Mouse (Mus musculus) right cerebral cortex, adult 2 months (tissue): ENCODE data around the gene Nfix.
A peak's percentile ranks its signal among the peaks of the same experiment; 100 is the strongest.

ENCODE experiments used
- DNase-seq, 2 experiments: peaks; one replicate each; pipeline ENCODE4 v3.0.0; 2021 to 2022; ENCODE audit warnings: low spot score in 2 of 2

Nfix gene

DNA sequence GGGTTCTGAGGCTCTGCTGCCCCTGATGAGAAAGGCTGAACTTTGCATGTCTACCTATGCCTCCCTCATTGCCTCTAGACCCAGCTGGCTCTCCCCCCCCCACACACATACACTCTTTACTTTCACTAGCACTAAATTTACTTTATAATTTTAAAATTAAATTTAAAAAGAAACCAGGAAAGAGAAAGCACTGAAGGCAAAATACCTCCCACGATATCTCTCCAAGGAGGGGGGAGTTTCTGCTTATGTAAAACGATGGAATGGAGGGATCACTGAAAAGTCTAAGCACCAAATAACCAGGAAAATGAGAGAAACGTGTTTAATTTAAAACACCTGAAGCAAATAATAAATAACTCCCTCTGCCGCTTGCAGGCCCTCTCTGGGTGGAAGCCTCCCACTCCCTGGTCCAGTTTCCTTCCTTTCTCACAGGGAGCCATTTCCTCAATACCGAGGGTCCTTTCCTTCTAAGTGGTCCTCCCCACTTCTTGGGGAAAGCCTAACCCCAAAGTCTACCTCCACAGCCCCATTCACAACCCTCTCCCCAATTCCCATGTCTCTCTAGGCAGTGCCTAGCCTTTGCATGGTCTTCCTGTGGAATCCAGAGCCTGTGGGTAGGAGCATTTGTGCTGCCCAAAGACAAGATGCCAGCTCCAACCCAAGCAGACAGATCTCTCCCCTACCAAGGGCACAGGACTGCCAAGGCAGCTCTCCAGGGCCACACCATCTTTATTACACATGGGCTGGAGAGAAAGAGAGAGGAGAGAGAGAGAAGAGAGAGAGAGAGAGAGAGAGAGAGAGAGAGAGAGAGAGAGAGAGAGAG, 18.2 kb downstream of the Nfix start:
- no peak for DNase-seq

- DNase-seq: no peak
These were observed 19.0 kb downstream of the Nfix start for GRCm38 (mm10) chr8:84780949-84781680.

DNA sequence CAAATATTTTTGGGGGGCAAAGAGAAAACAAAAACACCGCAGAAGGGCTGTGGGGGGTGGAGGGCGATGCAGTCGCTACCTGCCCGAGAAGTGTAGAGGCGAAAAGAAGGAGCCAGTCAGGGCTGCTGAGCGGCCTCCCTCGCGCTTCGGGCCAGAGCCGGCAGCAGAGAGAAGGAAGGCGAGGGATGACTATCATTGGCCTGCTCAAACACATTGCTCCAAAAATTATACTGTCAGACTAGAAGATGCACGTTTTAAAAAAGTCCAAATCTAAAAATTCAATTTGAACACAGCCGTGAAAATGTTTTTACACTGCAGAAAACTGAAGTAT, 20.0 kb downstream of the Nfix start:
- DNase-seq: no peak

GRCm38 (mm10) chr8:84779519-84780224, 20.5 kb downstream of the Nfix start:
- DNase-seq: no peak

GRCm38 (mm10) chr8:84778638-84779380, 21.3 kb downstream of the Nfix start:
- no peak for DNase-seq

- no peak for DNase-seq
These were observed 22.1 kb downstream of the Nfix start for GRCm38 (mm10) chr8:84777899-84778637.

DNA sequence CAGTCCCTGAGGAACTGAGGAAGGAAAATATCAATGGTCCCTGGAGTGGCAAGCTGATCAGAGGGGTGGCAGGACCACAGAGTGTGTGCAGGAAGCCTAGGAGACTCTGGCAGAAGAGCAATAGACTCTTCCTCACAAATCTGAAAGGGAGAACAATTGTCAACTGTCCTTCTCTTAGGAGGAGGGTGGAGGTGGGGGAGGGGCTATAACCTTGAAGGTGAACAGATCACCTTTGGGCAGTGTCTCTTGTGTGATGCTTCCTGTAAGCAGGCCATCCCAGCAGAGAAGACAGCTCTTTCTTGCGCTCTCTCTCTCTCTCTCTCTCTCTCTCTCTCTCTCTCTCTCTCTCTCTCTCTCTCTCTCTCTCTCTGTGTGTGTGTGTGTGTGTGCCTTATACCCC, 23.6 kb downstream of the Nfix start:
- no peak for DNase-seq

DNA sequence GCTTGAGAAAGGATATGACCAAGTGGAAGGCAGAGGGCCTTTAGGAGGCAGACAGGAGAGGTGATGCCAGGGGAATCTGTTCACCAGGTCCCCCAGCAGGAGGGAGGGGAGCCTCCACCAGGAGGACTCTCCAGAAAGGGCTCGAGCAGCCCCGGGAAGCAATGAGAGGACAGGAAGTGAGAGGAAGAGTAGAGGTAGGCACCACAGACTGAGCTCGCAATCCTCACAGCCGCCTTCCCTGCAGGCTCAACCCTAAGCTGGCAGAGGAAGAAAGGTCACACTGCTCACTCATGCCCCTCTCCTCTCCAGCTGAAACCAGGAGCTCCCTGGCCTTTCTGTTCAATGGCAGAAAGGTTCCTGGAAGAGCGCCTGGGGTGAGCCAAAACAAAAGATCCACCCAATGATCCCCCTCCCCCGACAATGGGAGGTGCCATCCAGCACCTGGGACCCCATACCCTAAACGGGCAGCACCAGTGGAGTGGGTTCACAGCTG, 24.5 kb downstream of the Nfix start:
- DNase-seq: no peak

- peak; percentile 76 to 79 for DNase-seq
These were observed 25.0 kb downstream of the Nfix start for GRCm38 (mm10) chr8:84775105-84775591.

- DNase-seq: no peak
These were observed 25.7 kb downstream of the Nfix start for GRCm38 (mm10) chr8:84774473-84774911.

DNA sequence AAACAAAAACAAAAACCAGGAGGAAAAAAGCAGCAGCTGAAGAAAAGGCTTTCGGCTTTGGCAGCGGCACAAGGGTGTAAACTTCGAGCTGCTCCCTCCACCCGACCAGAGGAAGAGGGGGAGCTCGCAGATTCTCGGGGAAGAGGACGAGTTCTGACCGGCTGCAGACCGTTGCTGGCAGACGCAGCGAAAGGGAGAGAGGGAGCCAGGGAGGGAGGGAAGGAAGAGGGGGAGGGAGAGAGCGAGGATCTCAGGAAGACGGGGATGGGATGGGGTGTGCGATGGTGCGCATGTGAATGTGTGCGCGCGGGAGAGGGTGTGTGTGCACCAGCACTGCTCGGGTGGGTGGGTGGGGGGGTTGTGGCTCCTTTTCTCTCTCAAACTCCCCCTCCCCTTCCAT, 26.3 kb downstream of the Nfix start:
- DNase-seq: peak; percentile 73 to 80

DNA sequence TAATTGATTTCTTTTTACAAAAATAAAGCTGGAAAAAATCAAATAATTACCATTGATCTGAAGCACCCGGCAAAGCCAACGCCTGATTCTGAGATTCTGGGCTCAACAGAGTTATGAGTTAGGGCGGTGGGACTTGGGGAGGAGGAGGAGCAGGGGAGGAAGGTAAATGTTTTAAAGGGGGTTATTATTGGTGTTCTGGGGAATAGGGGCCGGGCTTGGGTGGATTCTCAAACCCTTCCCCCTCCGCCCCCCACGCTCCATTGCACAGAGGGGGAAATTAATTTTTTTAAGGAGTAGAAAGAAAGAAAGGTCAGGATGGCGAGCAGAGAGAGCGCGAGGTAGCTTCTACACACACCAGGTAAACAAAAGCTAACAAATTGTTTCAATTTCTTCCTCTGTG, 26.8 kb downstream of the Nfix start:
- DNase-seq: no peak

DNA sequence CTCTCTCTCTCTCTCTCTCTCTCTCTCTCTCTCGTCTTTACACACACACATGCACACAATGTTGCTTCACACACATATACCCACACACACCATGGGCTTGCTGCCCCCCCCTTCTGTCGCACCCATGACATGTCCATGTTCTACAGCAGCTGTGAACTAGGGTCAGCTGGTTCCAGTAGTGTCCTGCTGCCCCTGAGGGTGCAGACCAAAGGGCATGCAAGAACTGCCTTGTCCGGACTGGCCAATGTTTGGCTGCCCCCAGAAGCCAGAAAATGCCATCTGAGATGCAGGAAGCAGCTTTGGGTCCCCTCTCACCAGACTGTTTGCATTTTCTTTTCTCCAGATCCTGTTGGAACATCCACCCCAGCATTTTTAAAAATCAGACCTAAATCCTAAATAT, 27.5 kb downstream of the Nfix start:
- DNase-seq: no peak

DNA sequence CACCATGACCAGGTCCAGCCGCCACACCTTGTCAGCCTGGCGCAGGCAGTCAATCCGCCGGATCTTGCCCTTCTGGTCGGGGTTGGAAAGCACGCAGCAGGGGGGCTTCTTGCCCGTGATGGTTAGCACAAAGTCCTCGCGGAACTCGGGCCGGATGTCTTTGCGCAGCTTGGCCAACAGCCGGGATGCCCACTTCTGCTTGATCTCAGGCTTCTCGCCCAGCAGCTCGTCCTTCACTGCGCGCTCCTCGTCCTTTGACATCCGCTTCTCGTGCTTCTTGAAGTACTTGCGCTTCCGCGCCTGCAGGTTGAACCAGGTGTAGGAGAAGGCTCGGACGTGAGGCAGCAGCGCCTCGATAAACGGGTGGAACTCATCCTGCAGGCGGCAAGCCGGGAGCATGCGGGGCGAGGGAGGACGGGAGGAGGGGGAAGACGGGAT, 28.2 kb downstream of the Nfix start:
- DNase-seq: no peak

- no peak for DNase-seq
These were observed 29.0 kb downstream of the Nfix start for GRCm38 (mm10) chr8:84771000-84771687.

- no peak for DNase-seq
These were observed 29.8 kb downstream of the Nfix start for GRCm38 (mm10) chr8:84770100-84770953.

DNA sequence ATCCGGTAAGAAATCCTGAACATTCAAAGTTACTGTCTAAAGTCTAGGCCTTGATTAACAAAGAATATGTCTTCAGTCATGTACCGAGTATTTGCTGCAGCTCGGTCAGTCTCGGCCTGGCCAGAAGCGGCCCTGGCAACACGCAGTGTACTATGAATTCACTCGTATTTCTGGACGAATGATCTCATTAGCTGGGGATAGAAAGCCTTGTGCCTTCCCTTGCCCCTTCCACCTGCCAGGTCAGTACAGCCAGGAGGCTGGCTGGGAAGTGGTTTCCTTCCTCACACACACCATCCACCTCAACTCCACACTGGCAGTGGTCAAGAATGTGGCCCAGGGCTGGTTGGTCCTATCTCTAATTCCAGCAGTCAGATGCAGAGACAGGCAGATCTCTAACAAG, 30.8 kb downstream of the Nfix start:
- no peak for DNase-seq

GRCm38 (mm10) chr8:84768343-84769095, 31.6 kb downstream of the Nfix start:
- DNase-seq: no peak
